Mouse (Mus musculus): ENCODE results near the gene Rab3a.

GRCm38 (mm10) chr8:70723486-70724210, 30.8 kb upstream of the Rab3a start, which contains the start of gene Pde4c:
- TF ChIP-seq CTCF (IDR thresholded peaks at IDR 0.05; ENCODE audit: low read depth, low read length) (no peak), POLR2A (IDR thresholded peaks at IDR 0.05; ENCODE audit: extremely low read depth, insufficient read depth, low read length) (peak; percentile 19; the same call in 1 of the 2 replicates)
